Mouse (Mus musculus) frontal cortex, postnatal 36 days (tissue): ENCODE data around the gene Tcap.

Source experiments
- DNase-seq, 2 experiments: peaks; one replicate each; pipeline ENCODE4 v3.0.0; 2022; ENCODE audit warnings: low spot score in 2 of 2

Gene Tcap

GRCm38 (mm10) chr11:98383261-98384030, at the start of gene Tcap:
Gene Tcap, plus strand, starts transcription at chr11:98383811.
- DNase-seq: no peak

DNA sequence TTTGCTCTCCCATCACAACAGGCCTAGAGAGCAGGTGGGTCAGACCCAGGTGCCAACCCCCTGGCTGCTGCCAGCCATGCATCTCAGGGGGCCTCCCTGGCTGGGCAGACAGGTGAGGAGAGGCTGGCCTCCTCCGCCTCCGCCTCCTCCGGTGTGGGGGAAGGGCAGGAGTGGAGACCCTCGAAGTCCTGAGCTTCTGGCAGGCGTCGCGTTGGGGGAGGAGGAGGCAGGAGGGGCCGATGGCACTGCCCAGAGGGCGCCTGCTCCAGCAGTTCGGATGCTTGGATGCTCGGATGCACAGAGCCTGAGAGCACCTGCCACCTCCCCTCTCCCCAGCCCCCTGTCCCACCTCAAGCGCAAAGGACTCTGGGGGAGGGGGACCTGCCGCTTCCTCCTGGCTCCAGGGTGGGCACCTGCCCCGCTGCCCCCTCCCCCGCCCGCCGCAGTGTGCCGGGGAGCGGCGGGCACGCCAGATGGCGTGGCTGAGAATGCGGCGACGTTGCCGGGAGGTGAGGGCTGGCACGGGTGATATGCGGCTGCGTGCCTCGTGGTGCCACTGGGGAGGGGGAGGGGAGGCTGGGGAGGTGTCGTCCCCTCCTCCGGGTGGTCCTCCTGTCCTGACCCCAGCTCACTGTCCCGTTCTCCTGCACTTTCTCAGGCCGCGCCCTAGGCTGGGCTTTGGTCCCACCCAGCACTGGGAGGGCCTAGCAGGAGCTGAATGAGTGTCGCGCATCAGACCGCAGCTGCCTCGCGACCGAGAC, 49.5 kb upstream of the Tcap start:
- no peak for DNase-seq

DNA sequence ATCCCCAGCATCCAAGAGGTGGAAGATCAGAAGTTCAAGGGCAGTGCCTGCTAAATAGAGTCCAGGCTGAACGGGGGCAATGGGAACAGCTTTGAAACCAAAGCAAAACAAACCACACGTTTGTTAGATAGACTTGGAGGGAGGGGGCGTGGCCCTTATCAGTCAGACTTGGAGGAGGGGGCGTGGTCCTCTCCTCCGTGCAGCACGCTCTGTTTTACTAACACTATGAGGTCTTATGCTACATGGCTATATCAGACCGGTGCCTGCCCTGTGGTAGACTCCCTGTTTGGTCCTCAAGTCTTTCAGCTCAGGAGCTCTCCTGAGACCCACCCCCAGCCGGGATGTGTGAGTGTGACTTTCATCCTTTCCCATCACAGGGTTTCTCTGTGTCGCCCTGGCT, 48.4 kb upstream of the Tcap start:
- no peak for DNase-seq

- no peak for DNase-seq
These were observed 47.1 kb upstream of the Tcap start for GRCm38 (mm10) chr11:98336245-98337107.

DNA sequence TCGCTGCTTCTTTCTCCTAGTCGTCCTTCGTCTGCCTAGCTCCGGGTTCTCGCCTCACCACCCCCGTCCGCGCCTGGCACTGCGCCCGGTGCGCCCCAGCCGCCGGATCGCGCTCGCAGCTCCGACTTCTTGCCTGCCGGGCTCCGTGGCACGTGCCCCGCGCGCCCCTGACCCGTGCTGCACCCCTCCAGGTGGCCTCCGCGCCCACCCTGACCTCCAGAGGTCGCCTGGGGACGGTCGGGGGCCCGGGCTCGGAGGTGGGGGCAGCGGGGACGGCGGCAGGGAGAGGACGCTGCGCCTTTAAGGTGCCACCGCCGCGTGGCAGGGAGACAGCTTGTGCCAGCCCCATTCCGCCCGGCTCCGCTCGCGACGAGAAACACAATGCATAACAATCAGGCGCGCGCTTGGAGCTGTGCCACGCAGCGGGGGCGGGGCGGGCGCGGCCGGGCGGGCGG, 45.1 kb upstream of the Tcap start:
- DNase-seq: peak; percentile 87 to 90

DNA sequence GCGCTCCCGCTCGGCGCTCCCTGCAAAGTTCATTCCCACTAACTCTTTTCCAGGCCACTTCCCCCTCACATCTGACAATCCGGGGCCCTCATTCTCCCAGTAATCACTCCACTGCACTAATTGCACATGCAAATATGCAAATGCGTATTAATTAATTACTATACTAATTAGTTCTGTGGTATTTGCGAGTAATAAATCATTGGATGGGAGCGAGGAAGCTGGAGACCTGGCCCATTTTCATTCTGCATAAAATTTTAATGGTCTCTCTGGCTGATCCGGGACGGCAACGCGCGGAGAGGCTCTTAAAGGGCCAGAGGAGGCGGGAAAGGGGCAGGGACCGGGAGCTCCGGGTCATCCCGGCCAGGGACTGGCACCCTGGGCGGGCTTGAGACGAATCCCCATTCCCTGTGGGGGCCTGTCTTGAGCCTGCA, 44.5 kb upstream of the Tcap start:
- no peak for DNase-seq

GRCm38 (mm10) chr11:98339679-98340287, 43.8 kb upstream of the Tcap start:
- DNase-seq: no peak

- no peak for DNase-seq
These were observed 43.0 kb upstream of the Tcap start for GRCm38 (mm10) chr11:98340597-98340996.

DNA sequence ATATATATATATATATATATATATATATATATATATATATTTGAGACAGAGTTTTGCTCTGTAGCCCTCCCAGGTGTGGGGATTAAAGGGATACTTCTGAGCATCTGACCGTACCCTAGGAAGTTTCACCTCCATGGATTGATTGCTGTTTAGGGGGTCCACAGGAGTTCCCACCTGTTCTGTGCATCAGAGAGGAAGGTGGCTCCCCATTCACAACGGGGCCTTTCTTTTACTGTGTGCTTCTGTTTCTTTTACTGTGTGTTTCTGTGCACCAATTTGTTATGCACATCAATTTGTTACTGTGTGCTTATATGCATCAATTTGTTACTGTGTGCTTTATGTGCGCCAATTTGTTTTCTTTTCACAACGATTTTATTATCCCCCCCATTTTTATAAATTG, 42.4 kb upstream of the Tcap start:
- DNase-seq: no peak

- DNase-seq: peak; percentile 100
These were observed 41.3 kb upstream of the Tcap start for GRCm38 (mm10) chr11:98342000-98342945.

DNA sequence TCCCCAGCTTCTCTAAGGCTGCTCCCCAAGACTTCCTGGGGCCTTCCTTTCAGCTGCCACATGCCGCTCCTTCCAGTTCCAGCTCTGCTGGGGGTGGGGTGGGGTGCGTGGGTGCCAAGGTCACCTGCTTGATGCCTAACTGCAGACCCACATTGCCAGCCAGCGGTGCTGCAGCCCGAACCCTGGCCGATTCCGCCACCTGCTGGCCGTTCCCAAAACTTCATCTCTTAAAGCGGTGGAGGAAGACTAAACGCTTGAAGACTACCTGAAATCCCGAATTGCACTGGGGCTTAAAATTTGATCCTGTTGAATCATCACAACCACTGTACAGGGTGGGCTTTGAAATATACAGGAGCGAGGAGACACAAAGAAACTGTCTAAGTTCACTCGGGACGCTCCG, 38.4 kb upstream of the Tcap start:
- DNase-seq: peak; percentile 85 to 87

DNA sequence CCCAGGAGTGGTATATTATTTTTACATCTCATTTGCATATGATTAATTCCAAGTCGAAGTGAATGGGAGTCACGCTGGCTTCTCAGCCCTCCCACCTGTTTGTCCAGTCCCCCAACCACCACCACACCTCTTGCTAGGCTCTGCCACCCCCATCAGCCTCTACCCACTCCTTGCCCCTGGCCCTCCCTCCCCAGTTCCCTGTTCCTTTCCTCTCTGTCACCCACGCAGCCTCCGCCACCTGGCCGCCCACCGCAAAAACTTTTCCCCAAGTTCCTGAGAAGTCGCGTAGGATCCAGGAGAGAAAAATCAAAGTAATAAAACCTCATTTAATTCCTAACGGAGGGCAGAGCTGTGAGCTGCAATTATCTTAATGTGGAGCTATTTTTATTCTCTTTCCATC, 37.4 kb upstream of the Tcap start:
- DNase-seq: no peak

DNA sequence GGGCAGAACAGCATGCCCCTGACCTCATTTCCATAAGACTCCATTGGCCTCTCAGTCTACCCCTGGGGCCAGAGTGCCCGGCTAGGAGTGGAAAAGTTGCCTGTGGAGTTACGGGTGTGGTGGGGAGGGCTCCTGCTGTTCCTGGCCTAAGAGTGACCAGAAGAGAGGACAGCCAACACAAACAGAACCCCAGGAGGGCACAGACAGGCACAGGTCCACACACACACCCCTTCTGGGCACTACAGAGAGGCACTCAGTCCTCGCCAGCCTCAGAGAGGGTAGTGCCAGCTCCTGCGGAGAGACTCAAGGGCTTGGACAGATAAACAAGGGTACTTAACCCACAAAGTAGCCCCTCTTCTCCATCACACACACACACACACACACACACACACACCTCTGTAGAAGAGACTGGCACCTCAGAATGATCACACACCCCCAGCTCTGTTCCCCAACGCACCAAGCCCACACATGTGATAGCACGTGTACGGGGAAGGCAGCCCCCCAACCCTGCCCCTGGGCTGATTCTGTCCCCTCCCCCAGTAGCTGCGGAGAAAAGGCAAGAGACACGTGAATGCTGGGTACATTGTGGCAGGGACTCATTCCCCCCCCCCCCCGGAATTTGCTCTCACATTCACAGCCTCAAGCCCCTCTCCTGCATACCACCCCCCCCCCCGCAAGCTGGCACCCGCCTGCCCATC, 36.1 kb upstream of the Tcap start:
- DNase-seq: no peak

DNA sequence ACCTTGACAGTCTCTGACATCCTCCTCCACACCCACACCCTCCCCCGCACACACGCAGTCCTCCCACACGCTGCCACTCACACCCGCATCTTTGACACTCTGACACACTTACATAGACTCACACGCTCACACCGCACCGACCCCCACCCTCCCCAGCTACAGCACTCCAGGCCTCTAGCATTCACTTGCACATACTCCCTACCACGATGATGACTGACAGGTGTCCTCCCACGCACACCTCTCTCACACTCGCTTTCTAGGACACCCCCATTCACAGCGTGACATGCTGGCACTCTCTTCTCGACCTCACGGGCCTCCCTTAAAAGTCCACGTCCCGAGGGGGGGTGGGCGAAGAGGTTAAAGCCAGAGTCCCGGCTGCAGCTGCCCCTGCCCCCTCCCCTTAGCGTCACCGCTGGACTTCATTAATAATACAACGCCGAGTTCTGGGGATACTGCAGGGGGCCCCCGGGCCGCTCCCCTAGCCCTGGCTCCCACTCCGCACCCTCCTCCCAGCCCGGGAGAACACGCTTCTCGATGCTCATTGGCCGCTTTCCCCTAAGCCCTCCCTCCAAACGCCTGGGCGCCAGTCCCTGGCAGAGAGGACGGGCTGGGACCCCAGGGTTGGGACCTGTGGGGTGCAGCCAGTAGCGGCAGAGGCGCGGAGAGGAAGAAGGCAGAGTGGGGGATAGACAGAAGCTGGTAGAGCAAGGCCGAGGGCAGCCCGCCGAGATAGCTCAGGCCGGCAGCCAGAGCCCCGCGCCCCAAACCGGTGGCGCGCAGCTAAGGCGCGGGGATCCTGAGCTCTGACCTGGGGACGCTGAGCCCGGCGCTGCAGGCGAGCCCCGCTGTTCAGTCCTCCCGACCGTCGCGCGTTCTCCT, 35.3 kb upstream of the Tcap start, which contains the start of gene Ppp1r1b:
Ppp1r1b (plus strand) TSS at position 322 of the 879 bp plus-strand sequence.
- DNase-seq: no peak

DNA sequence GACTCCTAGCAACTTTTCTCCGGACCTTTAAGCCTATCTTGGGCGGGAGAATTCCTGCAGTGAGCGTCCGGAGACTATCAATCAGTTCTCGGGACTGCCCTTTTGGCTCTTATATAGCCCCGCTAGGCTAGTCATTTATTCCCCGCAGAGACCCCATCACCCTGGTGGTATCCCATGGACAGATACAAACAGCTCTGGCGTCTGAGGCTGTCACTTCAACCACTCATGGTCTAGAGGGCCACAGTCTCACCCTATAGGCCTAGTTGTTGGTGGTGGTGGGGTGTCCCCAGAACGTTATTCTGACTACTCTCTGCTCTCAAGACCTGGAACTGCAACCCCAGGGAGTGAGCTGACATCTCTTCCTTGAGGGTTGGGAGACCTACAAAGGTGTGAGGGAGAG, 34.3 kb upstream of the Tcap start:
- no peak for DNase-seq

DNA sequence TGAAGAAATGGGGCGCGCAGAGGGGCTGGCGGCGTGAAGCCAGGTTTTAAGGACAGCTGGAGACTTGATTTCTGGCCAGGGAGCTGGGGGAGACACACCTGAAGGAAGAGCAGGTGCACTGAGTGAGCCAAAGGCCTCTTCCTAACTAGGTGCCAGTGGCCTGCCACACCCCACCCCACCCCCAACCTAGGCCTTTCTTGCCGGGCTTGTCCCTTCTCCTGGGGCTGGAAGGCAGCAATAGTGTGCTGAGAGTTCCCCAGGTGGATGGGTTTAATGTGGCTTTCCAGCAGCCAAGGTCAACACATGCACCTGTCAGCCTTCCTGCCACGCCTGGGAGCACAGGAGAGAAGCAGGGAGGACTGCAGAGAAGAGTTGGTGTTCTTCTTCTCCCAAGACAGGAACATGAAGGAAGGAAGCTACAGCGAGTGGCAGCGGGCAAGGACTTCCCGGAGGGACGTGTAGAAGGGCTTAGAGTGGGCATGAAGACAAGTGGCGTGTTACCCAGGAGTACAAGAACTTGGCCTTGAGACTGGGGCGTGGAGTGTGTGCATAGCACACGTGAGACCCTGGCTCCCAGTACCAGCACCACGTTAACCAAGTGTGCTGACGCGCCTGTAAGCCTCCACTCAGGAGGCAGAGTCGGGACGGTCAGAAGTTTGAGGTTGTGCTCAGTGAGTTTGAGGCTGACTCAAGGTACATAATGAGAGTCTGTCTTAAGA, 31.2 kb upstream of the Tcap start:
- no peak for DNase-seq

DNA sequence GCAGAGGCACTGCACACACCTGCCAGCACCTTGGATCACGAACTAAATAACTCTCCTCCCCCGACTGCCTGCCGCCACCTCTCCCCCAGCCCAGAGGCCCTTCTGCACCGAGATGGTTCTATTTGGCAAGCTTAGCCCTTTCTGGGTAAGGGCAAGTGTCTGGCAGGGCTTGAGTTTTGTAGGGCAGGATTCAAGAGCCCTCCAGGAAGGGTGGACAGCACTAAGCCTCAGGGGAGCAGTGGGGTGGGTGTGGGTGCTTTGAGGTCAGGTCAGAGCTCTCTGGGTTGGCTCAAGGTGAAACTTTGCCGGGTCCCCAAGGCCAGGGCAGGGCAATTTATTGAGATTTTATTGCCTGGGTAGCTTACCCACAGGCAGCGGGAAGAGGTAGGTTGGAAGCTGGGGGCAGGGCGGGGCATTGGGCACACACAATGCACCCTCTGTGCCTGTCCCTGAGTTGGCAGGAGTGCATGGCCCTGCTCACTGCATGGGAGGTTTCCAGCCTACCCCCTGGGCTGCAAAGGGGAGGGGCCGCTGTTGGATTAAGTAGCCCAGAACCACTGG, 29.9 kb upstream of the Tcap start:
- peak; percentile 45 to 68 for DNase-seq

- peak; percentile 57 to 60 for DNase-seq
These were observed 29.2 kb upstream of the Tcap start for GRCm38 (mm10) chr11:98354445-98354844.
